Mouse (Mus musculus) testis, adult 2 months (tissue): ENCODE measurements around the gene Cntnap2. TPM values are rescaled to one million over a fixed set of nuclear protein-coding genes. Genes with fewer than 3 reads are reported as not detected.

ENCODE experiments used
- H3K27ac ChIP-seq: fragments of 200-500 bp; 2 replicates; pipeline ENCODE4 v1.5.1; 2012; ENCODE audit warnings: low read depth, low read length; ENCODE audit not compliant: control insufficient read depth, insufficient read depth
- H3K27me3 ChIP-seq: fragments of 200-500 bp; 2 replicates; pipeline ENCODE4 v1.6.1; 2012; ENCODE audit warnings: mild to moderate bottlenecking, low read length, moderate library complexity; ENCODE audit not compliant: control insufficient read depth, insufficient read depth
- H3K36me3 ChIP-seq: fragments of 200-500 bp; 2 replicates; pipeline ENCODE4 v1.6.1; 2012; ENCODE audit warnings: mild to moderate bottlenecking, low read length; ENCODE audit not compliant: control insufficient read depth, insufficient read depth
- H3K4me1 ChIP-seq: fragments of 200-500 bp; 2 replicates; pipeline ENCODE4 v1.6.1; 2012; ENCODE audit warnings: low read length; ENCODE audit not compliant: control insufficient read depth, insufficient read depth
- H3K4me3 ChIP-seq: fragments of 200-500 bp; 2 replicates; pipeline ENCODE4 v1.5.1; 2012; ENCODE audit warnings: low read depth, mild to moderate bottlenecking, low read length, moderate library complexity, mixed read lengths; ENCODE audit not compliant: control insufficient read depth
- CTCF ChIP-seq: fragments of 200-500 bp; IDR thresholded peaks from 2 replicates; pipeline ENCODE4 v1.5.1; 2012; ENCODE audit warnings: low read depth, mild to moderate bottlenecking, inconsistent platforms, low read length, moderate library complexity; ENCODE audit not compliant: control insufficient read depth, insufficient read depth, insufficient replicate concordance
- POLR2A ChIP-seq: fragments of 200-500 bp; IDR thresholded peaks from 2 replicates; pipeline ENCODE4 v1.6.1; 2012; ENCODE audit warnings: low read depth, mild to moderate bottlenecking, inconsistent platforms, low read length, moderate library complexity; ENCODE audit not compliant: control insufficient read depth
- polyA plus RNA-seq: library from polyadenylated mRNA; depleted of rRNA; stranded (reverse); fragments of >200 nt; gene quantifications from 2 replicates; pipeline ENCODE4 v1.2.3, GENCODE M21; 2012

Gene Cntnap2
- polyA plus RNA-seq, 1 experiment = 49.6 TPM

DNA sequence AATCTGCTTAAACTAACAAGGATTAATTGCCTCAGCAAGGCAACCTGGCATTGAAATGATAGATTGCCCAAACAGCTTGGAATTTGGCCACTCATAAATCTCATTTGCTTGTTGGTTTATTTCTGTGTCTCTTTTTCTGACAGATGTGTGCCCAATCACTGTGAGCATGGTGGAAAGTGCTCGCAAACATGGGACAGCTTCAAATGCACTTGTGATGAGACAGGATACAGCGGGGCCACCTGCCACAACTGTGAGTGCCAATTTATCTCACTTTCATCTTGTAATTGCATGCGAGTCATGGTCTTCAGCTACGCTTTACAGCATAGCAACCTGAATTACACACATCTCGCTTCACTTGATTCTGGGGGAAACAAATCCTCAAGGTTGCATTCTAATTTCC is 1287.8 kb downstream of the Cntnap2 start:
- Histone ChIP-seq H3K4me1 (no peaks in the 10 kb centered on the region), H3K4me3 (no peak overlapping the region), H3K27me3 (no peaks in the 10 kb centered on the region), H3K27ac (no peak overlapping the region), H3K36me3 (no peaks in the 10 kb centered on the region)
- TF ChIP-seq POLR2A (no peak), CTCF (no peak)

DNA sequence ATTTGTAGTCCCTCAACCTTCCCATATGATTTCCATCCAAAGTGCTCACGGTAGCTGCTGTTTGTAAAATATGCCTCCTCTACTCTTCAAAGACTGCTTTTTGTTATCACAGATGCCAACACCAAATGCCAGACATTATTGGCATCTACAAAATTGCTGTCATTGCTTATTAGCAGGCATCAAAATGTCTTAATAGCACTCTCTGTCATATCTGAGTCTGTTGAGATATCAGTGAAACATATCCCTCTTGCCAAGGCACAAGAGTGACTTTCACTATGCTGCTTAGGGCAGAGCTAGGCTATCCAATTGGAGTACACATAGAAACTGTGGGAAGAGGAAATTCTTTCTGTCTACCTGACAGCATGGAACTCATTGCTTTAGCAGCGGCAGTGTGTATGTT is 1301.9 kb downstream of the Cntnap2 start:
- no peak overlapping the region for H3K27ac ChIP-seq
- H3K4me1 ChIP-seq = no peaks in the 10 kb centered on the region
- no peaks in the 10 kb centered on the region for H3K27me3 ChIP-seq
- TF ChIP-seq POLR2A (no peak), CTCF (no peak)
- no peaks in the 10 kb centered on the region for H3K36me3 ChIP-seq
- no peak overlapping the region for H3K4me3 ChIP-seq

DNA sequence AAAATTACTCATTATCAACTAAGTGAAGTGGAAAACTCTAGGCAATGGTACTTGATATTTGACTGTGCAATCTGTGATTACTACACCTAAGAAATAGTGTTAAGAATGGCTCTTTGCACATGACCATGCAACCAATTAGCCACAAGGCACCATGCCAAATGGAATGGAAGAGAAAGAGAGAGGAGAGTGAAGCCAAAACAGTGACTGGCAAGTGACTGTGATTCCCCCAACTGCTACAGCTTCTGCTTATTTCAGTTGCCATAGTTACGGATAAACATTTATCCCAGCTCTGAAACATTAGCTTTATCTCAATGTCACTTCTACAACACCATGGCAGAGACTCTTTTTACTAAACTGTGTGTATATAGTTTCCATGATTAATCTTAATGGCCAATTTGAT is 1303.0 kb downstream of the Cntnap2 start:
- TF ChIP-seq CTCF (no peak), POLR2A (no peak)
- Histone ChIP-seq H3K27me3 (no peaks in the 10 kb centered on the region), H3K27ac (no peak overlapping the region), H3K36me3 (no peaks in the 10 kb centered on the region), H3K4me3 (no peak overlapping the region), H3K4me1 (no peaks in the 10 kb centered on the region)

DNA sequence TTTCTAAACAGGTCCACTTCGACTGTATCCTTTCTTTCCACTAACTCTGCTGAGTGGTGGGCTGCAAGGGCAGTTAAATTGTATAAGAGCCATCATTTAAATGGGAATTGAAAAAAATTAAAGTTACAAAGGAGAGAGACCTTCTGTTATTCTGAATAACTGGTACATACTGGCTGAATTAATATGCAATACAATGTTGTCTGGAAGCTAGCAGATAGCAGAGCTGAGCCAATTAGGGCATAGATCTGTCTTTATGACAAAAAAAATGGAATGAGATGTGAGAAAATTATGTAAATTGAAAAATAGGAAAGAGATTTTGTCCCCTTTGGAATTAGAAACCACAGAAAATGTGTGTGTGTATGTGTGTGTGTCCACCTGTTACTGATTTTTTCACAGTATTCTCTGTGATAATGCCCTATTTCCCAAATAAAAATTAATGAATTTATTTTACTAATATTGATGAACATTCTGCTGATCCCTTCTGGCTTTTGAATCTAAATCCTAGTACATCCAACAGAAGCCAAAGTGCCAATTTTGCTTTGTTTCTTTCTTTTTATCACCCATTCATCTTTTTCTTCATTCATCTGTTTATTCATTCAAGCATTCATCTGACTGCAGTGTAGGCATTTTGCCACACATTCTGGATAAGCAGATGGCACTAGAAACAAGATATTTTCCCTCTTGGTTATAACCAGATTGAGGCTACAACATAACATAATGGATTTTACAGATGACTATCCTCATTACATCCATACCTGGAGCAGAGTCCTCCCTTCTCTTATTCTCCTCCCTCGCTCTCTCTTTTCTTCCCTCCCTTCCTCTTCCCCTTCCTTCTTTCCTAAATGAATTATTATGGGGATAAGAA is 1339.8 kb downstream of the Cntnap2 start:
- H3K4me1 ChIP-seq = no peaks in the 10 kb centered on the region
- H3K4me3 ChIP-seq = no peak overlapping the region
- TF ChIP-seq CTCF (no peak), POLR2A (no peak)
- no peaks in the 10 kb centered on the region for H3K36me3 ChIP-seq
- H3K27me3 ChIP-seq = no peaks in the 10 kb centered on the region
- H3K27ac ChIP-seq = no peak overlapping the region

DNA sequence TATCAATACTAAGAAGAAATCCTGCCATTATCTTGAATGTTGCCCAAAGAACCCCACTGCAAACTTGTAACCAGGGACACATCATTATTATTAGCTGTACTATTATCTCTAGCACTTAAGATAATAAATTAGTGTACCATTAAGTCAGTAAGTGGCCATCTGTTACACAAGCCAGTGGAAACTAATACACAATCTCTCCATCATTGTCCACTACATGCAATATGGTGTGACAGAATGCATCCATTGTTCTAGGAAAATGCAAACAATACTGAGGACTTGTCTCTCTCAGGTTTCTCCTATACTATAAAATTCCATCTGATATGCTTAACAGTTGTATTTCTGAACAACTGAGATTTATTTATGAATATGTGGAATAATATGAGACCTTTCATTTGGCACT is 1355.0 kb downstream of the Cntnap2 start:
- TF ChIP-seq POLR2A (no peak), CTCF (no peak)
- Histone ChIP-seq H3K27ac (no peak overlapping the region), H3K36me3 (no peaks in the 10 kb centered on the region), H3K27me3 (no peaks in the 10 kb centered on the region), H3K4me1 (no peaks in the 10 kb centered on the region), H3K4me3 (no peak overlapping the region)

DNA sequence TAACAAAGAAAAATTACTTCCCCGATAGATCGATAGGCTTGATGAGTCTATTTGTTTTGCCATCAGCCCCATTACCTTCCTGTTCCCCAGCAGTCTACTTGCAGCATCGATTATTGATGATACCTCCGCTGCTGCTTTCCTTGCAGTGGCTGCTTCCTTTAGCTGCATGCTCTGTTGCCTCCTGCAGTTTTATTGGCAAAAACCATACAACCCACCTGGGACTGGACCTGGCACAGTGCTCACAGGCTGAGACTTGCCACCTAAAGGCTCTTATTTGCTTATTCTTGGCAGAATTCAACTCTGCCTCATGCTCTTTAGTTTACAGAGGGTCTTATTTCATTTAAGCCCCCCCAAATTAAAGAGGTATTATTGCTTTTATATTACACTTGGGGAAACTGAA is 1355.4 kb downstream of the Cntnap2 start:
- Histone ChIP-seq H3K27me3 (no peaks in the 10 kb centered on the region), H3K4me3 (no peak overlapping the region), H3K27ac (no peak overlapping the region), H3K36me3 (no peaks in the 10 kb centered on the region), H3K4me1 (no peaks in the 10 kb centered on the region)
- TF ChIP-seq CTCF (no peak), POLR2A (no peak)

DNA sequence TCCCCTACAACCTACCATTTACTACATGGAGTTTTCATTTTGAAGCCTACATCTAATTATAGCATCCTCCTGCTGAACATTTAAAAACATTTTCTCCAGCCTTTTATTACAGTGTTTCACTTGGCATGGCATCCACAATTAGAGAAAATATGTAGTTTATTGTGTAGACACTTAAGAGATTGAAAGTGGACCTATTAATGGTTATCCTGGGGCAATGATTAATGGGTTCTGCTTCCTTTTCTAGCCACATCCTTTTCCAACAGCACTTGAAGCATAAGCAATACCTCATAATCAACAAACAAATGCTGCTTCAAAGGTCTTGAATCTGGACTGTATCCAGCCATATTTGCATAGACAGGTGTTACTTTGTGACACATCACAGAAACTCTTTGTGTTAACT is 1360.7 kb downstream of the Cntnap2 start:
- Histone ChIP-seq H3K4me3 (no peak overlapping the region), H3K4me1 (no peaks in the 10 kb centered on the region), H3K27me3 (no peaks in the 10 kb centered on the region), H3K27ac (no peak overlapping the region), H3K36me3 (no peaks in the 10 kb centered on the region)
- TF ChIP-seq CTCF (no peak), POLR2A (no peak)

DNA sequence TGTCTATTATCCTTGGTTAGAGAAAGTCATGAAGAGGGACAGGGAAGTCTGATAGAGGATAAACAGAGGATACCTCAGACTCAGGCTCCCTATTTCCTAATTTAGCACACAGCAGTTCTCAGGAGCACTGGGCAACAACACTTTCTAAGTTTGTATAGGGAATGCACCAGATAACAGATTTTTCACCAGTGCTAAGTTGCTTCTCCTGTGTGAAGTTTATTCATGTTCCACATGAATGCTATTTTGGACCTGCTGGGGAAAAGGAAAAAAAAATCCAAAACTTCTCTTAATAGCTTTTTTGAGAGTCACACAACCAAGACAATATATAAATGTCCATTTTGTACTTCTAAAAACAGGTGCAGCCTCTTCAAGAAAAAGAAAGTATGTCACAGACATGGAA is 1361.2 kb downstream of the Cntnap2 start:
- Histone ChIP-seq H3K27me3 (no peaks in the 10 kb centered on the region), H3K36me3 (no peaks in the 10 kb centered on the region), H3K4me1 (no peaks in the 10 kb centered on the region), H3K27ac (no peak overlapping the region), H3K4me3 (no peak overlapping the region)
- TF ChIP-seq POLR2A (no peak), CTCF (no peak)
